Mouse (Mus musculus) heart, postnatal 0 days (tissue): ENCODE results near the gene Eif2s2. TPM values are rescaled to one million over a fixed set of nuclear protein-coding genes. Genes with fewer than 3 reads are reported as not detected.

Source experiments
- ATAC-seq: fragments of 200-750 bp; cut with Nextera tagmentation; 2 replicates; pipeline ENCODE4 v1.8.0; 2017; ENCODE audit warnings: low read depth, moderate number of reproducible peaks, moderate library complexity; ENCODE audit not compliant: insufficient read depth
- DNase-seq: peaks from one replicate; pipeline ENCODE4 v3.0.0-alpha.2; 2016; ENCODE audit warnings: low spot score
- H3K27ac ChIP-seq: fragments of 300-500 bp; sonication (generic); 2 replicates; pipeline ENCODE4 v1.5.1; 2014; ENCODE audit warnings: low read depth, mild to moderate bottlenecking
- H3K27me3 ChIP-seq: fragments of 300-500 bp; sonication (generic); 2 replicates; pipeline ENCODE4 v1.6.1; 2014; ENCODE audit warnings: low read length, mixed read lengths; ENCODE audit not compliant: control insufficient read depth, insufficient read depth
- H3K36me3 ChIP-seq: fragments of 300-500 bp; sonication (generic); replicated peaks from 2 replicates; pipeline ENCODE4 v1.6.1; 2014; ENCODE audit warnings: low read length, mixed read lengths; ENCODE audit not compliant: control insufficient read depth, insufficient read depth
- H3K4me1 ChIP-seq: fragments of 300-500 bp; sonication (generic); 2 replicates; pipeline ENCODE4 v1.6.1; 2014; ENCODE audit warnings: antibody characterized with exemption; ENCODE audit not compliant: control insufficient read depth, insufficient read depth
- H3K4me2 ChIP-seq: fragments of 300-500 bp; sonication (generic); 2 replicates; pipeline ENCODE4 v1.6.1; 2014; ENCODE audit warnings: low read depth, mild to moderate bottlenecking, low read length, moderate library complexity
- H3K4me3 ChIP-seq: fragments of 300-500 bp; sonication (generic); 2 replicates; pipeline ENCODE4 v1.5.1; 2014; ENCODE audit warnings: low read depth, low read length
- H3K9ac ChIP-seq: fragments of 300-500 bp; sonication (generic); replicated peaks from 2 replicates; pipeline ENCODE4 v1.6.1; 2014; ENCODE audit warnings: low read depth, low read length, mixed read lengths
- H3K9me3 ChIP-seq: fragments of 300-500 bp; sonication (generic); replicated peaks from 2 replicates; pipeline ENCODE4 v1.6.1; 2016; ENCODE audit warnings: low read length; ENCODE audit not compliant: control insufficient read depth
- CTCF ChIP-seq: IDR thresholded peaks from 2 replicates; pipeline ENCODE4 v1.5.1; 2016; ENCODE audit warnings: antibody characterized with exemption, control low read depth, low read depth
- EP300 ChIP-seq: IDR thresholded peaks from 2 replicates; pipeline ENCODE4 v1.6.1; 2016; ENCODE audit warnings: antibody characterized with exemption, low read depth
- WGBS: fragments of 180-500 bp; shearing (Covaris S2); extraction: QIAGEN DNeasy Blood & Tissue Kit; methylation state at CpG from one replicate; pipeline ENCODE4 v1.1.7; 2014; 5-methylcytosine and 5-hydroxymethylcytosine counted together
- polyA plus RNA-seq: library from polyadenylated mRNA; unstranded; fragments of >200 nt; fragmentation: Nextera tagmentation; extraction: Ambion mirVana; gene quantifications from 2 replicates; pipeline ENCODE4 v1.2.1, GENCODE M21; 2015
- total RNA-seq: library from RNA; depleted of rRNA; stranded (reverse); fragments of >200 nt; gene quantifications from 2 replicates; pipeline ENCODE4 v1.2.3, GENCODE M21; 2014; ENCODE audit warnings: low replicate concordance; rRNA removed

Gene Eif2s2
- total RNA-seq (27.3 and 35.8 TPM in 2 replicates), polyA plus RNA-seq (68.6 and 72.0 TPM in 2 replicates)

GRCm38 (mm10) chr2:154892201-154893044 lies at the start of gene Eif2s2:
TSS of gene Eif2s2 (minus strand) at chr2:154892935.
- H3K4me2 ChIP-seq: peak within 1 kb of the TSS; percentile 75
- no peaks in the 10 kb centered on the region for H3K27me3 ChIP-seq
- H3K4me1 ChIP-seq: peaks cover 18% of the 10 kb centered on the region
- peak; percentile 98 for ATAC-seq
- H3K27ac ChIP-seq: peak within 1 kb of the TSS; percentile 82
- peak within 1 kb of the TSS; percentile 63 for H3K4me3 ChIP-seq
- peak; percentile 96 for DNase-seq
- H3K9me3 ChIP-seq: no peaks in the 10 kb centered on the region
- TF ChIP-seq CTCF: no peak
- no peak for TF ChIP-seq EP300
- peaks cover 8% of the 10 kb centered on the region; the same call in 1 of the 2 replicates for H3K36me3 ChIP-seq
- H3K9ac ChIP-seq: peak within 1 kb of the TSS; percentile 65
- under 1% methylated on average over 75 of the region's 75 CpGs for WGBS

GRCm38 (mm10) chr2:154941952-154942351 lies 49.2 kb upstream of the Eif2s2 start:
- Histone ChIP-seq H3K9ac (no peak overlapping the region), H3K36me3 (no peaks in the 10 kb centered on the region), H3K4me3 (no peak overlapping the region), H3K27ac (no peak overlapping the region), H3K27me3 (no peaks in the 10 kb centered on the region), H3K4me2 (no peak overlapping the region), H3K9me3 (no peaks in the 10 kb centered on the region), H3K4me1 (no peaks in the 10 kb centered on the region)
- DNase-seq (no peak), ATAC-seq (no peak)
- TF ChIP-seq EP300: no peak
- no peak for TF ChIP-seq CTCF
- WGBS: 63% methylated on average over 10 of the region's 10 CpGs

- Histone ChIP-seq H3K9me3 (no peaks in the 10 kb centered on the region), H3K4me3 (no peak overlapping the region), H3K27ac (no peak overlapping the region), H3K4me1 (no peaks in the 10 kb centered on the region), H3K36me3 (no peaks in the 10 kb centered on the region), H3K4me2 (no peak overlapping the region), H3K9ac (no peak overlapping the region), H3K27me3 (no peaks in the 10 kb centered on the region)
- no peak for ATAC-seq
- no peak for TF ChIP-seq EP300
- no peak for TF ChIP-seq CTCF
- no peak for DNase-seq
- 80% methylated on average over 8 of the region's 8 CpGs for WGBS
Observed at GRCm38 (mm10) chr2:154937547-154938390, 45.0 kb upstream of the Eif2s2 start.

DNA sequence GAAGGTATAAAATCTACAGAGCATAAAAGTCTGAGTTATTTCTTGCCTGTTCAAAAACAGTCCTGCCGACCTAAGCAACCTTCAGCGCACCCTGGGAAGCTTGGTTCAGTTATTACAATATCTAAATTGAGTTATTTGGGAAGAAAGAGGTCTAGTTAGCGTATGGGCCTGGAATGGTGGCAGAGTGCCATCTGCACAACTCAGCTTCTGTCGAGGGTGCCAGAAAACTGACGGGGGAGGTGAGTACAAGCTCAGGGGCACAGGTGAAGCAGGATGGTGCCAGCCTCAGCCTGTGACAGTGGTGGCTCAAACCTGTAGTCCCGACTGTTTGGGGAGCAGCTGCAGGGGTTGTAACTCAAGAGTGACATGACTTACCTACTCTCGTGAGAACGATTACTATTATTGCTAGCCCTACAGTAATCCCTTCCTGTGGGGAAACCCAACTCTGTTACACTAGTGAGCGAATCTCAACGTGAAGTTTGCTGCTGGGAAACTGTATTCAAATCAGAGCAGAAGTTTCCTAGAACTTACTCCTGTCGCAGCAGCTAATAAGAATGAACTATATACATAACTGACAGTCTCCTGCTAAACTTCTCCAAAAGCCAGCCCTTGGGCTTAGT lies 43.9 kb upstream of the Eif2s2 start:
- H3K9me3 ChIP-seq: no peaks in the 10 kb centered on the region
- DNase-seq (no peak), ATAC-seq (no peak)
- WGBS: 70% methylated on average over 11 of the region's 11 CpGs
- no peaks in the 10 kb centered on the region for H3K36me3 ChIP-seq
- no peaks in the 10 kb centered on the region for H3K27me3 ChIP-seq
- no peaks in the 10 kb centered on the region for H3K4me1 ChIP-seq
- H3K9ac ChIP-seq: no peak overlapping the region
- H3K27ac ChIP-seq: no peak overlapping the region
- no peak overlapping the region for H3K4me3 ChIP-seq
- TF ChIP-seq CTCF (no peak), EP300 (no peak)
- no peak overlapping the region for H3K4me2 ChIP-seq

DNA sequence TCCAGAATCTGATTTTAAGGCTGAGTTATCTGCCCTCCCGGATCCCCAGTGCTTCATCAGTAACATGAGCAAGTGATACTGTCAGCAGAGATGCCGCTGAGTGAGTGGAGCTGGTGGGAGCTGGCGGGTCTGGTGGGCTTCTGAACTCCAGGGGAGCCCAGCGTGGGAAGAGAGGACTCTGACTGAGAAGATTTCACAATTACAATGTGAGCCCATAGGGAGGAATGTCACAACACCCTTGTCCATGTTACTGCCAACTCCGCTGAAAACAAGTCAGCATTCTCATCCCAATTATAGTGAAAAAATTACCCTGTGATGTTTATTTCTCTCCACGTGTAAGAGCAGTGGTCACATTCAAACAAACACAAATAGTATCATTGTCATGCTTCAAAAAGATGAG lies 43.4 kb upstream of the Eif2s2 start:
- H3K9me3 ChIP-seq: no peaks in the 10 kb centered on the region
- H3K4me2 ChIP-seq: no peak overlapping the region
- H3K27ac ChIP-seq: no peak overlapping the region
- no peak for ATAC-seq
- DNase-seq: no peak
- no peaks in the 10 kb centered on the region for H3K4me1 ChIP-seq
- no peak overlapping the region for H3K9ac ChIP-seq
- no peaks in the 10 kb centered on the region for H3K36me3 ChIP-seq
- 63% methylated on average over 6 of the region's 6 CpGs for WGBS
- TF ChIP-seq EP300 (no peak), CTCF (no peak)
- no peak overlapping the region for H3K4me3 ChIP-seq
- H3K27me3 ChIP-seq: no peaks in the 10 kb centered on the region
